Comparison of ENCODE assay signal across 9 mouse cellular contexts in genomic region chr11:77967114-77967513, GRCm38 (mm10). TPM values are rescaled to one million over a fixed set of nuclear protein-coding genes. Genes with fewer than 3 reads are reported as not detected.
DNase-seq lines count a peak whose midpoint lies in the region; ATAC-seq and TF ChIP-seq lines count a peak whose summit lies in the region.
"Had no signal": no experiment of that assay in that cellular context is flagged by ENCODE, and none has a peak within 500 bp of the region (broad histone marks: within the 10 kb centered on the region; RNA-seq: fewer than 3 reads in every experiment).

No protein-coding gene starts in this region.

- TF ChIP-seq CTCF in kidney, adult 2 months (conservative IDR thresholded peaks at IDR 0.05; ENCODE audit: insufficient read depth, insufficient read length, low read depth, low read length), result peak; percentile 67
- peak; percentile 84 for TF ChIP-seq CTCF in liver, postnatal 0 days (IDR thresholded peaks at IDR 0.05; ENCODE audit: low read depth)

- ATAC-seq in forebrain, embryonic 13.5 days, result 0 out of 2 replicates have a peak, but pooled peaks have one; percentile 14
- peak; percentile 43; the same call in 1 of the 2 replicates for ATAC-seq in liver, postnatal 0 days

- no peak overlapping the region for H3K27ac ChIP-seq in forebrain, embryonic 13.5 days
- no peak overlapping the region for H3K27ac ChIP-seq in kidney, adult 2 months (ENCODE audit: insufficient read depth, low read depth, low read length)
- H3K27ac ChIP-seq in liver, postnatal 0 days (ENCODE audit: low read depth), result no peak overlapping the region
- H3K27ac ChIP-seq: neural tube, embryonic 12.5 days had no signal

- DNase-seq in ovary, postnatal 10 days (ENCODE audit: low spot score), result peak; percentile 60
- no peak for DNase-seq in ovary, adult 18-20 months (ENCODE audit: low spot score)
- DNase-seq in c-Kit-negative CD71-positive TER-119-positive erythroid progenitor cells, embryonic 14.5 days (ENCODE audit: low read depth, low spot score), result peak; percentile 47
- DNase-seq in kidney, adult 2 months, result peak; percentile 76
- peak; percentile 78 for DNase-seq in liver, postnatal 0 days
- DNase-seq in right cerebral cortex, adult 18-20 months, result peak; percentile 66
- peak; percentile 74 for DNase-seq in urinary bladder, postnatal 14 days (ENCODE audit: low spot score)

- TF ChIP-seq EP300 in liver, postnatal 0 days (IDR thresholded peaks at IDR 0.05; ENCODE audit: low read depth), result no peak

- H3K36me3 ChIP-seq in forebrain, embryonic 13.5 days (ENCODE audit: poor library complexity, severe bottlenecking), result peaks cover 34% of the 10 kb centered on the region
- no peaks in the 10 kb centered on the region for H3K36me3 ChIP-seq in kidney, adult 2 months (ENCODE audit: control insufficient read depth, insufficient read depth, low read length)
- no peaks in the 10 kb centered on the region for H3K36me3 ChIP-seq in liver, postnatal 0 days (replicated peaks; ENCODE audit: insufficient read depth, low read length)

- H3K9me3 ChIP-seq in forebrain, embryonic 13.5 days (replicated peaks), result no peaks in the 10 kb centered on the region
- H3K9me3 ChIP-seq in liver, postnatal 0 days (ENCODE audit: low read length), result no peaks in the 10 kb centered on the region
- H3K9me3 ChIP-seq: neural tube, embryonic 12.5 days had no signal

- no peak overlapping the region for H3K4me2 ChIP-seq in forebrain, embryonic 13.5 days
- no peak overlapping the region for H3K4me2 ChIP-seq in liver, postnatal 0 days (ENCODE audit: low read depth, low read length)

- TF ChIP-seq POLR2A in kidney, adult 2 months (IDR thresholded peaks at IDR 0.05; ENCODE audit: low read depth, low read length), result no peak

- H3K27me3 ChIP-seq in forebrain, embryonic 13.5 days, result peaks cover 40% of the 10 kb centered on the region
- H3K27me3 ChIP-seq in kidney, adult 2 months (replicated peaks; ENCODE audit: control insufficient read depth, insufficient read depth, low read length), result no peaks in the 10 kb centered on the region
- peaks cover 4% of the 10 kb centered on the region; the same call in 1 of the 2 replicates for H3K27me3 ChIP-seq in liver, postnatal 0 days (ENCODE audit: insufficient read depth, low read length)

- under 1% methylated on average over 4 of the region's 4 CpGs for WGBS in forebrain, embryonic 13.5 days
- WGBS in kidney, adult 2 months, result 0% methylated on average over 4 of the region's 4 CpGs
- WGBS in liver, postnatal 0 days (ENCODE audit: insufficient replicate concordance), result under 1% methylated on average over 4 of the region's 4 CpGs

- no peak overlapping the region for H3K9ac ChIP-seq in forebrain, embryonic 13.5 days
- no peak overlapping the region for H3K9ac ChIP-seq in liver, postnatal 0 days (replicated peaks)
- H3K9ac ChIP-seq: neural tube, embryonic 12.5 days had no signal

- no peak overlapping the region for H3K4me3 ChIP-seq in forebrain, embryonic 13.5 days
- no peak overlapping the region for H3K4me3 ChIP-seq in kidney, adult 2 months (ENCODE audit: insufficient read depth, low read depth, low read length)
- H3K4me3 ChIP-seq in liver, postnatal 0 days (ENCODE audit: low read depth, low read length), result no peak overlapping the region
- H3K4me3 ChIP-seq: neural tube, embryonic 12.5 days had no signal

- peaks cover 33% of the 10 kb centered on the region for H3K4me1 ChIP-seq in forebrain, embryonic 13.5 days
- H3K4me1 ChIP-seq in kidney, adult 2 months (ENCODE audit: control insufficient read depth, insufficient read depth, low read length), result no peaks in the 10 kb centered on the region
- no peaks in the 10 kb centered on the region for H3K4me1 ChIP-seq in liver, postnatal 0 days (ENCODE audit: insufficient read depth)

RNA-seq across cellular contexts. Expression of gene Phf12, which starts 15.4 kb away (rescaled TPM):
- 20.7 and 24.5 TPM in 2 replicates for polyA plus RNA-seq in forebrain, embryonic 13.5 days (2015; fragmentation: Nextera tagmentation; extraction: Ambion mirVana)
- 33.0 and 35.7 TPM in 2 replicates for polyA plus RNA-seq in kidney, adult 2 months (2012; rRNA removed)
- polyA plus RNA-seq in liver, postnatal 0 days (2015; fragmentation: Nextera tagmentation; extraction: Ambion mirVana), result 5.0 and 5.1 TPM in 2 replicates

RNA-seq across cellular contexts. Expression of gene Sez6, which starts 36.5 kb away (rescaled TPM):
- polyA plus RNA-seq in forebrain, embryonic 13.5 days (2015; fragmentation: Nextera tagmentation; extraction: Ambion mirVana), result 141 and 165 TPM in 2 replicates
- polyA plus RNA-seq in kidney, adult 2 months (2012; rRNA removed), result 0.12 and 0.27 TPM in 2 replicates
- not detected in 2 replicates for polyA plus RNA-seq in liver, postnatal 0 days (2015; fragmentation: Nextera tagmentation; extraction: Ambion mirVana)

Comparison
In these comparisons a context has a peak if more than half of its experiments do, and no peak if none do; other contexts are left out.
1. RNA of gene Sez6, which starts 36.5 kb away (polyA plus RNA-seq): 141 to 165 TPM in forebrain, embryonic 13.5 days; 0.12 to 0.27 TPM in kidney, adult 2 months and not detected in liver, postnatal 0 days; every median in the first group is over 100 times any median in the second.